Comparison of ENCODE assay signal across 8 mouse cellular contexts in the genomic region with DNA sequence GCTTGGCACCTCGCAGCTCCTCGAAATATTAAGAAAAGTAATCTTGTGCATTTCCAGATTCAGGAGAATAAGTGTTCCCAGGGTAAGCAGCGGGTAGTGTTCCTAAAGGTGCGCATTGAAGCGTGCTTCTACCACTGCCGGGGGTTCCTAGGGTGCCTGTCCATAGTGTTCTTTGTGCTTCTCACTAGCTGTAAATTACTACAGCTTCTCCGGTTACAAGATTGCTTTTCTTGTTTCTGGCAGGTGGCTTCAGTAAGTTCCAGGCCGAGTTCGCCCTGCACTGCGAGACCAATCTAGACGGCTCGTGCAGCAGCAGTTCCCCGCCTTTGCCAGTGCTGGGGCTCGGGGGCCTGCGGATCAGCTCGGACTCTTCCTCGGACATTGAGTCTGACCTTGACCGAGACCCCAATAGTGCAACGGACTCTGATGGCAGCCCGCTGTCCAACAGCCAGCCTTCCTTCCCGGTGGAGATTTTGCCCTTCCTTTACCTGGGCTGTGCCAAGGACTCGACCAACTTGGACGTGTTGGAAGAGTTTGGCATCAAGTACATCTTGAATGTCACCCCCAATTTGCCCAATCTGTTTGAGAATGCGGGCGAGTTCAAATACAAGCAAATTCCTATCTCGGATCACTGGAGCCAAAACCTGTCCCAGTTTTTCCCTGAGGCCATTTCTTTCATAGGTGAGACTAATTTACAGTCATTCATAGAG. TPM values are rescaled to one million over a fixed set of nuclear protein-coding genes. Genes with fewer than 3 reads are reported as not detected.
DNase-seq lines count a peak whose midpoint lies in the region; ATAC-seq and TF ChIP-seq lines count a peak whose summit lies in the region.

No protein-coding gene starts in this region.

- ATAC-seq in forebrain, embryonic 14.5 days, result no peak
- ATAC-seq in lung, postnatal 0 days, result no peak
- ATAC-seq in stomach, embryonic 15.5 days (ENCODE audit: insufficient read depth, low FRiP score, low read depth), result no peak
- ATAC-seq in activated CD4-positive, CD25-positive, alpha-beta regulatory T cell, adult 4 months, result no peak

- peaks cover 14% of the 10 kb centered on the region for H3K79me2 ChIP-seq in liver, adult 2 months (ENCODE audit: control insufficient read depth, insufficient read depth, low read length)

- no peaks in the 10 kb centered on the region for H3K9me3 ChIP-seq in forebrain, embryonic 14.5 days (replicated peaks; ENCODE audit: control insufficient read depth, low read length)
- H3K9me3 ChIP-seq in lung, postnatal 0 days (ENCODE audit: low read length), result no peaks in the 10 kb centered on the region
- H3K9me3 ChIP-seq in stomach, embryonic 15.5 days, result no peaks in the 10 kb centered on the region

- peak overlapping the region; percentile 94 for H3K4me2 ChIP-seq in forebrain, embryonic 14.5 days (ENCODE audit: low read length)
- H3K4me2 ChIP-seq in lung, postnatal 0 days (replicated peaks; ENCODE audit: low read depth, low read length), result peak overlapping the region; percentile 73
- H3K4me2 ChIP-seq in stomach, embryonic 15.5 days, result peak overlapping the region; percentile 88

- TF ChIP-seq CTCF in liver, adult 2 months (IDR thresholded peaks at IDR 0.05; ENCODE audit: low read depth, low read length), result no peak
- no peak for TF ChIP-seq CTCF in lung, postnatal 0 days (IDR thresholded peaks at IDR 0.05)

- H3K9ac ChIP-seq in liver, adult 2 months (ENCODE audit: low read depth, low read length), result peak overlapping the region; percentile 87
- peak overlapping the region; percentile 79 for H3K9ac ChIP-seq in forebrain, embryonic 14.5 days (ENCODE audit: low read length)
- peak overlapping the region; percentile 92 for H3K9ac ChIP-seq in lung, postnatal 0 days (replicated peaks; ENCODE audit: low read depth)
- peak overlapping the region; percentile 51 for H3K9ac ChIP-seq in stomach, embryonic 15.5 days

- H3K4me3 ChIP-seq in liver, adult 2 months (ENCODE audit: insufficient read depth, low read depth, low read length), result peak overlapping the region; percentile 83
- peak overlapping the region; percentile 62 for H3K4me3 ChIP-seq in forebrain, embryonic 14.5 days (ENCODE audit: low read depth, low read length)
- H3K4me3 ChIP-seq in lung, postnatal 0 days (ENCODE audit: low read depth, low read length), result peak overlapping the region; percentile 90
- peak overlapping the region; percentile 69 for H3K4me3 ChIP-seq in stomach, embryonic 15.5 days (replicated peaks)

- WGBS in liver, adult 2 months, result 1% methylated on average over 26 of the region's 26 CpGs
- under 1% methylated on average over 26 of the region's 26 CpGs for WGBS in forebrain, embryonic 14.5 days
- under 1% methylated on average over 26 of the region's 26 CpGs for WGBS in lung, postnatal 0 days
- WGBS in stomach, embryonic 15.5 days, result 4% methylated on average over 26 of the region's 26 CpGs

- peak; percentile 79 for DNase-seq in liver, adult 2 months (ENCODE audit: extremely low read depth, low read depth, low spot score)
- no peak for DNase-seq in liver
- DNase-seq in adrenal gland, adult 8-10 months, result peak; percentile 36
- peak; percentile 40 for DNase-seq in forebrain, embryonic 14.5 days (ENCODE audit: low spot score)
- peak; percentile 46 for DNase-seq in kidney, adult 11 months
- peak; percentile 53 for DNase-seq in lung, postnatal 0 days (ENCODE audit: low spot score)

- peaks cover 12% of the 10 kb centered on the region for H3K4me1 ChIP-seq in liver, adult 2 months (ENCODE audit: control insufficient read depth, insufficient read depth, low read length)
- H3K4me1 ChIP-seq in forebrain, embryonic 14.5 days (ENCODE audit: control insufficient read depth, insufficient read depth, low read length), result peaks cover 35% of the 10 kb centered on the region
- peaks cover 16% of the 10 kb centered on the region; the same call in 1 of the 2 replicates for H3K4me1 ChIP-seq in lung, postnatal 0 days (ENCODE audit: insufficient read depth, low read depth, low read length)
- H3K4me1 ChIP-seq in stomach, embryonic 15.5 days, result peaks cover 18% of the 10 kb centered on the region; the same call in 1 of the 2 replicates

- no peak for TF ChIP-seq EP300 in lung, postnatal 0 days (IDR thresholded peaks at IDR 0.05)

- no peak for TF ChIP-seq POLR2A in liver, adult 2 months (IDR thresholded peaks at IDR 0.05; ENCODE audit: extremely low read depth, insufficient read depth, low read length)

- H3K27me3 ChIP-seq in liver, adult 2 months (ENCODE audit: control insufficient read depth, insufficient read depth, low read length), result no peaks in the 10 kb centered on the region
- H3K27me3 ChIP-seq in forebrain, embryonic 14.5 days (replicated peaks; ENCODE audit: control insufficient read depth, insufficient read depth, low read length), result peaks cover 18% of the 10 kb centered on the region; the same call in 1 of the 2 replicates
- no peaks in the 10 kb centered on the region for H3K27me3 ChIP-seq in lung, postnatal 0 days (replicated peaks; ENCODE audit: insufficient read depth, low read length)
- no peaks in the 10 kb centered on the region for H3K27me3 ChIP-seq in stomach, embryonic 15.5 days (replicated peaks)

- H3K36me3 ChIP-seq in liver, adult 2 months (ENCODE audit: control insufficient read depth, insufficient read depth, low read length), result peaks cover 10% of the 10 kb centered on the region
- no peaks in the 10 kb centered on the region for H3K36me3 ChIP-seq in forebrain, embryonic 14.5 days (ENCODE audit: control insufficient read depth, insufficient read depth, low read length)
- H3K36me3 ChIP-seq in lung, postnatal 0 days (ENCODE audit: insufficient read depth, low read length), result no peaks in the 10 kb centered on the region
- H3K36me3 ChIP-seq in stomach, embryonic 15.5 days, result no peaks in the 10 kb centered on the region

- peak overlapping the region; percentile 77 for H3K27ac ChIP-seq in liver, adult 2 months (replicated peaks; ENCODE audit: insufficient read depth, low read depth, low read length)
- H3K27ac ChIP-seq in forebrain, embryonic 14.5 days (ENCODE audit: low read depth, low read length), result peak overlapping the region; percentile 84
- H3K27ac ChIP-seq in lung, postnatal 0 days (ENCODE audit: low read length), result peak overlapping the region; percentile 98
- peak overlapping the region; percentile 97 for H3K27ac ChIP-seq in stomach, embryonic 15.5 days

RNA-seq across cellular contexts. Expression of a gene that starts 1.4 kb away (rescaled TPM):
- total RNA-seq in liver, adult 2 months (2014; rRNA removed), result 29.3 and 29.9 TPM in 2 replicates
- 45.5 and 48.4 TPM in 2 replicates for polyA plus RNA-seq in liver, adult 2 months (2012; rRNA removed)
- 100 to 1,000 TPM in 3 of 4 experiments, 10 to 100 TPM in 1; 88.6 to 238 (median 129) TPM for total RNA-seq in adrenal gland, adult 8-10 months (2022)
- polyA plus RNA-seq in forebrain, embryonic 14.5 days (2014; fragmentation: Nextera tagmentation; extraction: Ambion mirVana), result 34.1 and 40.1 TPM in 2 replicates
- polyA plus RNA-seq in lung, postnatal 0 days (2015; fragmentation: Nextera tagmentation; extraction: Ambion mirVana), result 49.7 and 63.2 TPM in 2 replicates
- 35.3 and 36.3 TPM in 2 replicates for polyA plus RNA-seq in stomach, embryonic 15.5 days (2015; fragmentation: Nextera tagmentation; extraction: Ambion mirVana)
- polyA plus RNA-seq in activated CD4-positive, CD25-positive, alpha-beta regulatory T cell, adult 4 months (2017; shearing (Covaris generic)), result 10 to 100 TPM; 26.0 to 35.2 TPM
